Mouse (Mus musculus) liver, postnatal 0 days (tissue): Measurements from ENCODE around the gene Sh3bp1. TPM values are rescaled to one million over a fixed set of nuclear protein-coding genes. Genes with fewer than 3 reads are reported as not detected.
A peak's percentile ranks its signal among the peaks of the same experiment; 100 is the strongest.

ENCODE experiments used
- ATAC-seq: fragments of 200-750 bp; cut with Nextera tagmentation; 2 replicates; pipeline ENCODE4 v1.8.0; 2017; ENCODE audit warnings: mild to moderate bottlenecking, moderate library complexity
- DNase-seq: peaks from one replicate; pipeline ENCODE4 v3.0.0-alpha.2; 2016
- H3K27ac ChIP-seq: fragments of 300-500 bp; sonication (generic); 2 replicates; pipeline ENCODE4 v1.5.1; 2014; ENCODE audit warnings: antibody characterized with exemption, moderate library complexity, mild to moderate bottlenecking, low read depth
- H3K27me3 ChIP-seq: fragments of 300-500 bp; sonication (generic); 2 replicates; pipeline ENCODE4 v1.6.1; 2014; ENCODE audit warnings: low read length, control low read depth, mixed read lengths; ENCODE audit not compliant: insufficient read depth
- H3K36me3 ChIP-seq: fragments of 300-500 bp; sonication (generic); replicated peaks from 2 replicates; pipeline ENCODE4 v1.6.1; 2014; ENCODE audit warnings: mild to moderate bottlenecking, control low read depth, low read length, moderate library complexity, mixed read lengths; ENCODE audit not compliant: insufficient read depth
- H3K4me1 ChIP-seq: fragments of 300-500 bp; sonication (generic); 2 replicates; pipeline ENCODE4 v1.6.1; 2014; ENCODE audit warnings: antibody characterized with exemption, mild to moderate bottlenecking, control low read depth; ENCODE audit not compliant: insufficient read depth
- H3K4me2 ChIP-seq: fragments of 300-500 bp; sonication (generic); 2 replicates; pipeline ENCODE4 v1.6.1; 2014; ENCODE audit warnings: low read depth, mild to moderate bottlenecking, low read length, moderate library complexity, mixed read lengths
- H3K4me3 ChIP-seq: fragments of 300-500 bp; sonication (generic); 2 replicates; pipeline ENCODE4 v1.5.1; 2014; ENCODE audit warnings: low read depth, low read length
- H3K9ac ChIP-seq: fragments of 300-500 bp; sonication (generic); replicated peaks from 2 replicates; pipeline ENCODE4 v1.6.1; 2014; ENCODE audit warnings: mild to moderate bottlenecking, moderate library complexity
- H3K9me3 ChIP-seq: fragments of 300-500 bp; sonication (generic); 2 replicates; pipeline ENCODE4 v1.6.1; 2016; ENCODE audit warnings: mild to moderate bottlenecking, control low read depth, low read length, mixed read lengths
- CTCF ChIP-seq: sonication (generic); IDR thresholded peaks from 2 replicates; pipeline ENCODE4 v1.5.1; 2016; ENCODE audit warnings: antibody characterized with exemption, low read depth
- EP300 ChIP-seq: IDR thresholded peaks from 2 replicates; pipeline ENCODE4 v1.6.1; 2016; ENCODE audit warnings: antibody characterized with exemption, low read depth, mild to moderate bottlenecking
- WGBS: fragments of 180-500 bp; shearing (Covaris S2); extraction: QIAGEN DNeasy Blood & Tissue Kit; methylation state at CpG from one replicate; pipeline ENCODE4 v1.1.7; 2014; ENCODE audit not compliant: insufficient replicate concordance; 5-methylcytosine and 5-hydroxymethylcytosine counted together
- polyA plus RNA-seq: library from polyadenylated mRNA; unstranded; fragments of >200 nt; fragmentation: Nextera tagmentation; extraction: Ambion mirVana; gene quantifications from 2 replicates; pipeline ENCODE4 v1.2.1, GENCODE M21; 2015

The Sh3bp1 gene
- polyA plus RNA-seq, 1 experiment from 2014 or later: 8.2 TPM

- H3K27ac ChIP-seq: peak overlapping the region; percentile 30; the same call in 1 of the 2 replicates
- no peak for TF ChIP-seq CTCF
- TF ChIP-seq EP300: no peak
These were observed 31.2 kb upstream of the Sh3bp1 start for GRCm38 (mm10) chr15:78868398-78868797.

GRCm38 (mm10) chr15:78868826-78869233, 30.7 kb upstream of the Sh3bp1 start:
- H3K27ac ChIP-seq: peak overlapping the region; percentile 30; the same call in 1 of the 2 replicates

More at GRCm38 (mm10) chr15:78868398-78868797, 31.2 kb upstream of the Sh3bp1 start:
- Histone ChIP-seq H3K4me2 (no peak overlapping the region), H3K36me3 (no peaks in the 10 kb centered on the region), H3K4me1 (0 out of 2 replicates have a peak, but pooled peaks cover 3% of the 10 kb centered on the region), H3K9ac (no peak overlapping the region), H3K4me3 (no peak overlapping the region), H3K27me3 (no peaks in the 10 kb centered on the region), H3K9me3 (no peaks in the 10 kb centered on the region)
- WGBS: 53% methylated on average over 9 of the region's 9 CpGs
- ATAC-seq: peak; percentile 22; the same call in 1 of the 2 replicates
- no peak for DNase-seq

GRCm38 (mm10) chr15:78869775-78870174, 29.8 kb upstream of the Sh3bp1 start:
- Histone ChIP-seq H3K36me3 (no peaks in the 10 kb centered on the region), H3K9ac (no peak overlapping the region), H3K4me2 (no peak overlapping the region), H3K4me3 (no peak overlapping the region), H3K27me3 (no peaks in the 10 kb centered on the region), H3K27ac (no peak overlapping the region), H3K4me1 (no peaks in the 10 kb centered on the region), H3K9me3 (no peaks in the 10 kb centered on the region)
- TF ChIP-seq EP300: no peak
- peak; percentile 85 for TF ChIP-seq CTCF
- 11% methylated on average over 6 of the region's 6 CpGs for WGBS
- ATAC-seq: peak; percentile 17; the same call in 1 of the 2 replicates
- peak; percentile 55 for DNase-seq

More at GRCm38 (mm10) chr15:78868826-78869233, 30.7 kb upstream of the Sh3bp1 start:
- H3K4me3 ChIP-seq: no peak overlapping the region
- H3K9me3 ChIP-seq: no peaks in the 10 kb centered on the region
- no peak overlapping the region for H3K4me2 ChIP-seq
- H3K36me3 ChIP-seq: no peaks in the 10 kb centered on the region
- TF ChIP-seq EP300 (no peak), CTCF (no peak)
- DNase-seq (no peak), ATAC-seq (no peak)
- H3K9ac ChIP-seq: no peak overlapping the region
- WGBS: 76% methylated on average over 7 of the region's 7 CpGs
- H3K27me3 ChIP-seq: no peaks in the 10 kb centered on the region
- no peaks in the 10 kb centered on the region for H3K4me1 ChIP-seq

GRCm38 (mm10) chr15:78872021-78872608, 27.5 kb upstream of the Sh3bp1 start:
- no peak for ATAC-seq
- Histone ChIP-seq H3K27ac (no peak overlapping the region), H3K9ac (no peak overlapping the region), H3K4me3 (no peak overlapping the region), H3K9me3 (no peaks in the 10 kb centered on the region), H3K4me2 (no peak overlapping the region), H3K36me3 (no peaks in the 10 kb centered on the region), H3K4me1 (peaks cover 11% of the 10 kb centered on the region), H3K27me3 (no peaks in the 10 kb centered on the region)
- TF ChIP-seq EP300 (no peak), CTCF (peak; percentile 35)
- no peak for DNase-seq
- 48% methylated on average over 5 of the region's 5 CpGs for WGBS

DNA sequence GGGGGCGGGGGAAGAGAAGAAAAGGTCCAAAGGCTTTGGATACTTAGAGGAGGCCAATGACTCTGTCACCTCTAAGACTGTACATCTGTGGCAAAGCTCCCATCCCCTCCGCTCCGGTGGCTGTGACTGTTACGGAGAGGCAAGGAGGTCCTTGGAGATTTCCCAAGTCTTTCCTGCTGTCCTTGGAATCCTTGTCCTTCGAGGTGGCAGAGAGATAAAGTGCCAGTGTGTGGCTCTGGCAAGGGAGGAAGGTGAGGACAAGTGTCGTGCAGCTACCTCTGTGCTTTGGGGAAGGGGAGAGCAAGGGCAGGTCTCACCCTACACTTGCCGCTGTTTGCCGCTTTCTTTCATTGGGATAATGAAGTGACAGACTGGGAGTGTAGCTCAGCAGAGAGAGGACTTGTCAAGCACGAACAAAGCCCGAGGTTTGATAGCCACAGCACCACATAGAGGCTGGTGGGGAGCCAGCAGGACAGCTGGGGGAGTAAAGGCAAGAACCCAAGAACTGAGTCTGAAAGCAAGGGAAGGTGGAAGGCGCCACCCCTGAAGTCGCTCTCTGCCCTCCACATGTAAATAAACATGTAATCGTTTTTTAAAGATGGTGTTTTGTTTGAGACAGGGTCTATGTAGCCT, 25.6 kb upstream of the Sh3bp1 start:
- H3K4me2 ChIP-seq: no peak overlapping the region
- H3K36me3 ChIP-seq: no peaks in the 10 kb centered on the region
- DNase-seq (no peak), ATAC-seq (no peak)
- peaks cover 19% of the 10 kb centered on the region for H3K4me1 ChIP-seq
- H3K27ac ChIP-seq: no peak overlapping the region
- no peak overlapping the region for H3K4me3 ChIP-seq
- no peak for TF ChIP-seq EP300
- TF ChIP-seq CTCF: no peak
- H3K9ac ChIP-seq: no peak overlapping the region
- H3K9me3 ChIP-seq: no peaks in the 10 kb centered on the region
- WGBS: 71% methylated on average over 13 of the region's 13 CpGs
- no peaks in the 10 kb centered on the region for H3K27me3 ChIP-seq

DNA sequence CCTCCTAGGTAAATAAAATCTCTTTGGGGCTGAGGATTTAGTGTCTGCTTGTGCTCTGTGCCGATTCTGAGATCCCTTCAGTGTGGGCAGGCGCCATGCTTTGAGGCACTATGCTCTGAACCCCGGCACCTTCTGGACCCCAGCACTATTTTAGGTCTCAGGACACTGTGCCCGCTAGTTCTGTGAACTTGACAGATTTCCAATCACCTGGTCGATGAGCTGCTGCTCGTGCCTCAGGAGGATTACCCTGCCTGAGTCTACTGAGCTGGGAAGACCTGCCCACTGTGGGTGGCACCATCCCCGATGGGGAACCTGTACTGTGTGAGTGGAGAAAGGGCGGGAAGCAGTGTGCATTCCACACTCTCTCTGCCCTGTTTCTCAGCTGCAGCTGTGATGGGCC, 24.6 kb upstream of the Sh3bp1 start:
- Histone ChIP-seq H3K9me3 (no peaks in the 10 kb centered on the region), H3K4me1 (peaks cover 26% of the 10 kb centered on the region), H3K36me3 (no peaks in the 10 kb centered on the region), H3K27ac (no peak overlapping the region), H3K9ac (no peak overlapping the region), H3K4me2 (no peak overlapping the region), H3K27me3 (no peaks in the 10 kb centered on the region), H3K4me3 (no peak overlapping the region)
- DNase-seq (no peak), ATAC-seq (no peak)
- no peak for TF ChIP-seq CTCF
- no peak for TF ChIP-seq EP300
- 75% methylated on average over 8 of the region's 8 CpGs for WGBS
